Mouse (Mus musculus) liver, embryonic 14 days (tissue): Measurements from ENCODE around the gene Stx6. TPM values are rescaled to one million over a fixed set of nuclear protein-coding genes. Genes with fewer than 3 reads are reported as not detected.

Source experiments
- polyA plus RNA-seq: library from polyadenylated mRNA; depleted of rRNA; stranded (reverse); fragments of >200 nt; gene quantifications from 2 replicates; pipeline ENCODE4 v1.2.3, GENCODE M21; 2012; rRNA removed

The Stx6 gene
- 6.1 and 6.3 TPM in 2 replicates for polyA plus RNA-seq

DNA sequence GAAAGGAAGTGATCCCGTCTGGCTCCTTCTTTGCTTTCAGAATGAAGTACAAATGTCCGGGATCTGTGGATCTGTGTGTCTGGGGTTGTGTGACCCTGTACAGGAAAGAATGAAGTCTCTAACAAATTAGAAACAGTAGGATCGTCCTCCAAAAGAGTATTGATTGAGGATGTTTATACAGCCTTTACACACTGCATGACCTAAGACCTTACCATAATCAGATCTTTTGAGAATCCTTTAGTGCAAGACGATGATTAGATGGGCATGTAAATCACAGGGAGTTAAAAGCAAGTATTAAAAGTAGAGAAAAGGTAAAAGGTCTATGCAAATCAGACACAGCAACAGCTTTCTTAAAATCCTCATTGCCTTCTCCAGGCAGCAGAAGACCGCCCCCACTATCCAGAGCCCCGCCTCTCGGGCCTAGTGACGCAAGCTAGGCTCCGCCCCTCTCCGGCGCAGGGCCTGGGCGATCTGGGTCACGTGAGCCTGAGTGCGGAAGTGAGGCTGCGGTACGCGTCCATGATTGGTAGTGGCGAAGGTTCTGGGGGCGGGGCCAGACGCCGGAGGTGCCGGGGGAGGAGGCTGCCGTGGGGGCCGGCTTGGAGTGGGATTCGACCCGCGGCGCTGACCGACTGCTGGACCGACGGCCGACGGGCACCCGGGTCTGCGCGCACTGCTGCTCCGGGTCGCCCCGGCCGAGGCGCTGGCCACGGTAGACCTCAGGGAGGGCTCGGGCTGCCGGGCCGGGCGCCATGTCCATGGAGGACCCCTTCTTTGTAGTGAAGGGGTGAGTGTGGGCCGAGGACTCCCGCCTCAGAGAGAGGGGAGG, at the start of gene Stx6:
TSS of gene Stx6 (plus strand) at position 575 of the 829 bp plus-strand sequence.

DNA sequence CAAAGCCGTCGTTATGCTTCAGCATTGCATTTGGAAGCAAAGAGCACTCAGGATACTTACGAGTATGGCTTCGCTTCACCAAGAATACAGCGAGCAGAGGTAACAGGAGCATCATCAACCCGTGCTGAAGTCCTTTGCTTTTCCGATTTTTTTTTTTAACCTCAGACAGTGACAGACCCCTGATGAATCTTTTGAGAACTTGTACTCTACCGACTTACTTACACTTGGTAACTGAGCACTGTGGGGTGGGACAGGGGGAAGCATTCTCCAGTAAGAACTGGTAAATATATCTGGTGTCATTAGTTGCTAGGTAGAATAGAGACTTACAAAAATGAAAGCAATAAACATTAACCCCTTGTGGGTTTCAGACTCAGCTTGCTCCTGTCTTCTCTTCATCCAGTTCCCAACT, 11.9 kb upstream of the Stx6 start, which contains the start of gene Mr1:
TSS of gene Mr1 (minus strand) at position 243 of the 409 bp plus-strand sequence.

DNA sequence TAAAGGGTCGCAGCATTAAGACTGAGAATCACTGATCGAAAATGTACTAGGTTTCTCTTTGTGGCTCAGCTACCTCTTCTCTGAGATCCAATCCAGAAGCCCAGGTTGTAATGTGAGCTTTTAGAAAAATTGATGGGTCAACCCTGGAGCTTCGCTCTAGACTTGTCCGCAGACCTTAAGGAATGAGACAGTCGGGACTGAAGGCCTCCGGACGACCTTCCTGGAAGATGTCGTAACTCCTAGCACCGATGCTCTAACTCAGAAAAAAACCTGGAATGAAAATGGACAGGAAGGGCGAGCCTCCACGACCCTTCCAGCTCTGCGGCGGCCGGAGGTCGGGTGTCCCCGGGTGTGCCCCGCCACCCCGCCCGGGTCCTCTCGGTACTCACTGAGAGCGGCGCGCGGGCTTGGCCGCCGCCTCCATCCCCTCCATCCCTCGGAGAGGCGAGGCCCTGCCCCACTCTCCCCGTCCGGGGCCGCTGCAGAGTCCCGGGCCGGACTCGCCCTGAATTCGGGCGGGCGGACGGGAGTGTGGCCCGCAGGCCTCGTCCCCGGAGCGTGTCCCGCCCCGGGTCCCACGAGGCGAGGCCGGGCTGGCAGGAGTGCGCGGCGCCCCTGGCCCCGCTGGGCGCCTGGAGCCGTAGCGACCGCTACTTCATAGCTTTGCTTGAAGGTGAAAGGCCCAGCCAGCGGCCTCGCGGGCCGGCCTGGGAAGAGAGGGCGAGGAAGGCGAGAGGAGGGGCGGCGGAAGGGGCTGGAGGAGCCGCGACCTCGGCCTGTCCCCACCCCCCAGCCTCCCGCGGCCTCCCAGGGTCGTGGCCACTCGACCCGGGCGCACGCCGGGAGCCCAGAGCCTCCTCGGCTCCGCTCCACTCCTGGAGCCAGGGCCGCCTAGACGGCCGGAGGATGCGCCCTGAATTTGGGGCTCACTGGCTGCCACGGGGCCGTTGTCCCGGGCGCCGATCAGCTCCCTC, 85.6 kb downstream of the Stx6 start, which contains the start of gene BC034090:
TSS of gene BC034090 (minus strand) at position 648 of the 974 bp plus-strand sequence.

Other genes with a start within 250 kb of the Stx6 start
- 5.6 and 6.5 TPM in 2 replicates for gene Ier5, start 59.1 kb upstream of the Stx6 start, polyA plus RNA-seq
- 0.33 and 0.41 TPM in 2 replicates for gene Mr1, start 11.9 kb upstream of the Stx6 start, polyA plus RNA-seq
- 0.17 and 0.50 TPM in 2 replicates for gene BC034090, start 85.7 kb downstream of the Stx6 start, polyA plus RNA-seq